Mouse (Mus musculus): ENCODE data around the gene Rnase13. TPM values are rescaled to one million over a fixed set of nuclear protein-coding genes. Genes with fewer than 3 reads are reported as not detected.

Rnase13 gene
- not detected in 4 replicates for total RNA-seq (2023)

DNA sequence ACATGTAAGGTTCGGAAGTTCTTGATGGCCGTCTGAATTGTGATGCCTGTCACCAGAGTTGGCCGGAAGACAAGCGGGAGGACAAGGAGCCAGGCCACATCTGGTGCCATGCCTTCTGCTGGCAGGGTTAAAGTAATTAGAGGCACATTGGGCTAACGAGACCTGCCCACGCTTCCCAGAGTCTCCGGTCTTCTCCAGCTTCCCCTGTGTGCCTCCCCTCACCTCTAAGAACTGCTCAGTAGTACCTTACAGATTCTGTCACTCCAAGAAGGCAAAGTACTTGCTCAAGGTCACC lies at the start of gene Rnase13:
Gene Rnase13, minus strand, starts transcription at position 203 of the 295 bp plus-strand sequence.

DNA sequence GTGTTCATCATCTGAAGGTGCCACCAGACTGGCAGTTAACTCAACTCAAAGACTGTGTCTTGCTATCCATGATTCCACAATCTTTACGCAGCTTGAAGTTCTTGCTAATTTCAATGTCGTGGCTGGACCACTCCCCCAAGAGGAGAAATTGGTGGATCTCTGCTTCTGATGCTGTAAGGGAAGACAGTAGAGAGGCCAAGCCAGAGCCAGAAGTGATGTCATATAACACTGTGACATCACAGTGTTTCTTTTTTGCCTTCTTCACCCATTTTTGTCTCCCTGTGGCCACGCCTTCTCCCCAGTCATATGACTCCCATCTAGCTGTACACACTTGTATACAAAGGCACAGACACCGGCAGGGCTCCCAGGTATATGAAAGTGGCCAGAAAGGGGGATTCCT lies 4.4 kb downstream of the Rnase13 start, which contains the start of gene Tppp2:
Gene Tppp2, plus strand, starts transcription at position 301 of the 400 bp plus-strand sequence.

DNA sequence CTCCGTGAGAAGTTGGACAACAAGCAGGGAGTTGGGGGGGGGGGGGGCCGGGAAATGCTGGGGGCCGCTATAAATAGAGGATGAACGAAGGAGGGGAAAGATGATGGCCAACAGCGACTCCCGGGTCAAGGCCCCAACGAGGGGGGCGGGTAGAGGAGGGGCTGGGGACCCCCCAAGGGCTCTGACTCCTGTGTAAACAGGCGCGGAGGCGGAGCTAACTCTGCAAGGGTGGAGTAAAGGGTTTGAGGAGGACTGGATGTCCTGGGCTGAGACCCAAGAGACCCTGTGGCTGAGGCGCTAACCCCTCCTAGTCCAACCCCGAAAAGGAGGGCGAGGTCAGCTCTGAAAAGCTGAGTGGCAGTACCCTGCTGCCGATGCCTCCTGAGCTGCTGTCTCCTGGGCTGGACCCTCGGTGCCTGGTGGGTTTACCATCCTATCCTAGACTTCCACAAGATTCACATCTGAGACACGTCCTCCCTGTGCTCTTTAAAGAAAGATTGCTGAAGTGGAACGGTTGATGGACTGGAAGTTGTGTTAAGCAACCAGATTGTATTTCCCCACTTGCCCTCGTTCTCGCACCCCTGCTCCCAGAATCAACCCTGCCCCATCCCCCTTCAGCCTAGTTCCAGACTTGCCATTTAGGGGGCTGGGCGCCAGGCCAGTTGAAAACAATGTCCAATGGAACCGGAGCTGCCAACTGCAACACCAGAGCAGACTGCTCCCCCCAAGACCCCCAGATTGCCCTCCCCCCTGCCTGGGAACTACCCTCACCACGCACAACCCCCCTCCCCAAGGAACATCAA lies 8.4 kb downstream of the Rnase13 start, which contains the start of gene Ndrg2:
Gene Ndrg2, minus strand, starts transcription at position 199 of the 803 bp plus-strand sequence.

DNA sequence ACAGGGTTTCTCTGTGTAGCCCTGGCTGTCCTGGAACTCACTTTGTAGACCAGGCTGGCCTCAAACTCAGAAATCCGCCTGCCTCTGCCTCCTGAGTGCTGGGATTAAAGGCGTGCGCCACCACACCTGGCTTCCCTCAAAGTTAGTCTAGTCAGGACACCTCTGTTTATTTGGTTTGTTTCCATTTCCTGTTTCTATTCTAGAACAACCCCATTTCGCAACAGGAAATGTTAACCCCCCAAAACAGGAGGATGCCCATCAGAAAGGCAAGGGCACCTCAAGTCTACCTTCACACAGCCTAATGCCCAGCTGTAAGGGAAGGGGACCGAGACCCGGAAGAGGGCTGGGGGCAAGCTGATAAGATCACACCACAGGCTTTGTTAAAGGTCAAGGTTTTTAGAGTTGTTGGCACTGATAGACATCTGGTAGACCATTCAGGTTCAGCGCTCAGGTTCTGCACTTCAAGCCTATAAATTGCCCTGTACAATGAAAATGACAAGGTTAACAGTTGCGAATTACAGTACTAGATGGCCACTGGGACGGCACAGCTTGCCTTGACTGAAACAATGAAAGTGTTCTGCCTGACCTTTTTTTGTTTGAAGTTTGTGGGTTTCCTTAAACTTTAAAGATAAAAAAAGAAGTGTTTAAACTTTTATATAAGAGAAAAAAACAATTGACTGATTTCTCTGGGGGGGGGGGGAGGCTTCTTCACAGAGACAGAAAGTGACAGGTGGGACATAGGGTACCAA lies 30.2 kb downstream of the Rnase13 start, which contains the start of gene Slc39a2:
Gene Slc39a2, plus strand, starts transcription at position 699 of the 749 bp plus-strand sequence.

DNA sequence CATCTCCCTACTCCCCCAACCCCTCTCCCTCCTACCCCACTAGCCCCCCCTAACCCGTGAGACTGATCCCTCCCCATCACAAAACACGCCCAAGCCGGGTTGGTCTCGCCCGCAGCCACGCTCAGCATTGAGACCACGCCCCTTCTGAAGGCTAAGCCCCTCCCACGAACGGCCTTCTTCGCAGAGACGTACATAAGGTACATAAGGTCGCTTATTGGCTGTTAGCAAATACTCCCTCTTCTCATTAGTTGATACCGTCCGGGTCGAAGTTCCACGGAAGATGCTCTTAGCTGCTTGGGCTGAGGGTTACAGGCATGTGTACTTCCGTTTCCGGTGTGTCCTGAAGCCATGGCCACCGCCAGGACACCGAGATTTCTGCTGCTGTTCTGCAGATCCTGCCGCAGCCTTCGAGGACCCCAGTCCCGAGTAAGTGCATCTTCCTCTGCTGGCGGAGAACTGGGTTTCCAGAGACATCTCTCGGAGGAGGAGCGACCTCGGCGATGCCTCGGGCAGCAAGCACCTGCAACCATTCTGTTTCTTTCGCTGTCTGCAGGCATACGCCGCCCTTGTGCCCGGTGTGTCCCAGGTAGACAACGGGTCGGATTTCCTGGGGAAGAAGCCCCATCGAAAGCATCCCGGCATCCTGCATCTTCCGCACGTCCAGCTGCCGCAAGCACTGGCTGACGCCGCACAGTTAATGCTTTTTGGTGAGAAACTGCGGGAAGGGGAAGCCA lies 37.8 kb downstream of the Rnase13 start, which contains the start of gene Mettl17:
Gene Mettl17, plus strand, starts transcription at position 245 of the 734 bp plus-strand sequence.

Other genes starting within 250 kb of the Rnase13 start
- gene Gm17079, start 227.3 kb downstream of the Rnase13 start, total RNA-seq (2023): not detected in 4 replicates
- not detected in 4 replicates for gene Gm5800, start 205.6 kb downstream of the Rnase13 start, total RNA-seq (2023)
- gene Ang4, start 149.2 kb downstream of the Rnase13 start, total RNA-seq (2023): not detected in 4 replicates
- gene AY358078, start 122.7 kb downstream of the Rnase13 start, total RNA-seq (2023): not detected in 4 replicates
- not detected in 4 replicates for gene Ear6, start 69.1 kb downstream of the Rnase13 start, total RNA-seq (2023)
- 55.5 to 70.0 TPM (median 69.1 TPM) in 4 replicates for gene Mettl17, start 37.9 kb downstream of the Rnase13 start, total RNA-seq (2023)
- 0.53 to 0.73 TPM (median 0.57 TPM) in 4 replicates for gene Slc39a2, start 29.9 kb downstream of the Rnase13 start, total RNA-seq (2023)
- 2.6 TPM in 1 of 4 replicates, not detected in the others for gene Ndrg2, start 8.6 kb downstream of the Rnase13 start, total RNA-seq (2023)
- not detected in 4 replicates for gene Tppp2, start 4.3 kb downstream of the Rnase13 start, total RNA-seq (2023)
- 0.52 to 1.9 TPM (median 1.2 TPM) in 3 of 4 replicates, not detected in the other for gene Arhgef40, start 61.9 kb upstream of the Rnase13 start, total RNA-seq (2023)
- gene Tmem253, start 92.9 kb upstream of the Rnase13 start, total RNA-seq (2023): 1.4 TPM in 1 of 4 replicates, not detected in the others
- gene Zfp219, start 98.0 kb upstream of the Rnase13 start, total RNA-seq (2023): 10.3 to 15.8 TPM (median 11.6 TPM) in 4 replicates
- not detected in 4 replicates for gene Olfr221, start 119.7 kb upstream of the Rnase13 start, total RNA-seq (2023)
- 402 to 432 TPM (median 411 TPM) in 4 replicates for gene Hnrnpc, start 181.3 kb upstream of the Rnase13 start, total RNA-seq (2023)
- gene Rpgrip1, start 187.9 kb upstream of the Rnase13 start, total RNA-seq (2023): 26.6 to 47.6 TPM (median 37.0 TPM) in 4 replicates